Mouse (Mus musculus) midbrain, embryonic 14.5 days (tissue): ENCODE data around the gene Tjp1. TPM values are rescaled to one million over a fixed set of nuclear protein-coding genes. Genes with fewer than 3 reads are reported as not detected.

Experiments
- ATAC-seq: fragments of 200-750 bp; cut with Nextera tagmentation; 2 replicates; pipeline ENCODE4 v1.8.0; 2017; ENCODE audit warnings: moderate number of reproducible peaks, moderate library complexity; ENCODE audit not compliant: low FRiP score, low TSS enrichment
- DNase-seq: peaks from one replicate; pipeline ENCODE4 v3.0.0-alpha.2; 2015
- H3K27ac ChIP-seq: fragments of 300-500 bp; sonication (generic); replicated peaks from 2 replicates; pipeline ENCODE4 v1.5.1; 2014; ENCODE audit warnings: mild to moderate bottlenecking, low read depth, low read length, moderate library complexity
- H3K27me3 ChIP-seq: fragments of 300-500 bp; sonication (generic); 2 replicates; pipeline ENCODE4 v1.6.1; 2014; ENCODE audit warnings: low read length, control low read depth, mixed read lengths; ENCODE audit not compliant: control insufficient read depth, insufficient read depth
- H3K36me3 ChIP-seq: fragments of 300-500 bp; sonication (generic); 2 replicates; pipeline ENCODE4 v1.6.1; 2014; ENCODE audit warnings: low read length, control low read depth; ENCODE audit not compliant: control insufficient read depth, insufficient read depth
- H3K4me1 ChIP-seq: fragments of 300-500 bp; sonication (generic); 2 replicates; pipeline ENCODE4 v1.6.1; 2014; ENCODE audit warnings: mild to moderate bottlenecking, antibody characterized with exemption, low read length, control low read depth; ENCODE audit not compliant: control insufficient read depth, insufficient read depth
- H3K4me2 ChIP-seq: fragments of 300-500 bp; sonication (generic); 2 replicates; pipeline ENCODE4 v1.6.1; 2014; ENCODE audit warnings: mild to moderate bottlenecking, low read length, moderate library complexity
- H3K4me3 ChIP-seq: fragments of 300-500 bp; sonication (generic); replicated peaks from 2 replicates; pipeline ENCODE4 v1.5.1; 2014; ENCODE audit warnings: low read depth, low read length
- H3K9ac ChIP-seq: fragments of 300-500 bp; sonication (generic); replicated peaks from 2 replicates; pipeline ENCODE4 v1.6.1; 2014; ENCODE audit warnings: mild to moderate bottlenecking, low read length, moderate library complexity
- H3K9me3 ChIP-seq: fragments of 300-500 bp; sonication (generic); 2 replicates; pipeline ENCODE4 v1.6.1; 2016; ENCODE audit warnings: low read length, control low read depth, mixed read lengths; ENCODE audit not compliant: control insufficient read depth
- WGBS: fragments of 180-500 bp; shearing (Covaris S2); extraction: QIAGEN DNeasy Blood & Tissue Kit; methylation state at CpG from one replicate; pipeline ENCODE4 v1.1.7; 2014; 5-methylcytosine and 5-hydroxymethylcytosine counted together
- polyA plus RNA-seq: library from polyadenylated mRNA; unstranded; fragments of >200 nt; fragmentation: Nextera tagmentation; extraction: Ambion mirVana; gene quantifications from 2 replicates; pipeline ENCODE4 v1.2.1, GENCODE M21; 2014

Gene Tjp1
- polyA plus RNA-seq, 1 experiment from 2014 or later = 22.4 TPM

DNA sequence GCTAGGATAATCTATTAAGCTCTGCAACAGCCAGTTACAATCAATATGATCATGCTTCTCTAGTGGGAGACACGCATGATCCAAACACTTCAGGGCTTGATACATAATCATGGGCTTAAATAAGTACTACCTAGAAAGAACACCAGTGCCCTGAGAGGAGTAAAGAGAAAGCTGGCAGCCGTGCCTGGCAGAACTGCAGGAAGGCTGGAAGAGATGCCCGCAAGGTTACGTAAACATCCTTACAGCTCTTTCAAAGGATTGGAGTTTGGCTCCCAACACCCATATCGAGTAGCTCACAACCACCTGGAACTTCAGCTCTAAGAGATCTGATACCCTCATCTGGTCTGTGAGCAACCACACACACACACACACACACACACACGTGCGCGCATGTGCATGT is 167.8 kb downstream of the Tjp1 start:
- Histone ChIP-seq H3K9me3 (no peaks in the 10 kb centered on the region), H3K4me3 (no peak overlapping the region), H3K27ac (no peak overlapping the region), H3K4me1 (no peaks in the 10 kb centered on the region), H3K27me3 (no peaks in the 10 kb centered on the region), H3K36me3 (no peaks in the 10 kb centered on the region), H3K4me2 (no peak overlapping the region), H3K9ac (no peak overlapping the region)
- no peak for ATAC-seq
- DNase-seq = no peak
- 83% methylated on average over 8 of the region's 8 CpGs for WGBS

GRCm38 (mm10) chr7:65357538-65357937 is 170.0 kb downstream of the Tjp1 start:
- 0 out of 2 replicates have a peak overlapping the region, but pooled peaks have one; percentile 0 for H3K27ac ChIP-seq
- WGBS = 36% methylated on average over 1 of the region's 1 CpGs
- H3K4me1 ChIP-seq = no peaks in the 10 kb centered on the region
- no peak for ATAC-seq
- no peak overlapping the region for H3K4me3 ChIP-seq
- H3K9ac ChIP-seq = no peak overlapping the region
- H3K4me2 ChIP-seq = no peak overlapping the region
- peak; percentile 58 for DNase-seq
- no peaks in the 10 kb centered on the region for H3K27me3 ChIP-seq
- no peaks in the 10 kb centered on the region for H3K36me3 ChIP-seq
- no peaks in the 10 kb centered on the region for H3K9me3 ChIP-seq

DNA sequence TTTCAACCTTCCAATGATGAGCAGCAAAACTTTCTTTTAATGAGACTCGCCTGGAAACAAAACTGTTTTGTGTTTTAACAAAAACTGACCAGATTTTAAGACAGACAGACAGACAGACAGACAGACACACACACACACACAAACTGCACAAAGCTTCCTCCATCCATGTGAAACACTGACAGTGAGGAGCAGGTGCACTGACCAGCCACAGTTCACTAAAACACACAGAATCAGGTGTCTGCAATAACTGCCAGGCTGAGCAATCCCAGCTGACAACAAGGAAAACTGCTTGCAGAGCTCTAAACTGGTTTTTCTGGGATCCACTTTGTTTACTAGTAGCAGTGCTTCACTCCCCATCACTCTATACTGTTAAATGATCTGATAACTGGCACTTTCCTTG is 171.4 kb downstream of the Tjp1 start:
- Histone ChIP-seq H3K27ac (0 out of 2 replicates have a peak overlapping the region, but pooled peaks have one; percentile 22), H3K4me3 (no peak overlapping the region), H3K36me3 (no peaks in the 10 kb centered on the region), H3K9ac (no peak overlapping the region), H3K9me3 (no peaks in the 10 kb centered on the region), H3K4me2 (no peak overlapping the region), H3K4me1 (no peaks in the 10 kb centered on the region), H3K27me3 (no peaks in the 10 kb centered on the region)
- 83% methylated on average over 1 of the region's 1 CpGs for WGBS
- ATAC-seq = no peak
- DNase-seq = no peak

DNA sequence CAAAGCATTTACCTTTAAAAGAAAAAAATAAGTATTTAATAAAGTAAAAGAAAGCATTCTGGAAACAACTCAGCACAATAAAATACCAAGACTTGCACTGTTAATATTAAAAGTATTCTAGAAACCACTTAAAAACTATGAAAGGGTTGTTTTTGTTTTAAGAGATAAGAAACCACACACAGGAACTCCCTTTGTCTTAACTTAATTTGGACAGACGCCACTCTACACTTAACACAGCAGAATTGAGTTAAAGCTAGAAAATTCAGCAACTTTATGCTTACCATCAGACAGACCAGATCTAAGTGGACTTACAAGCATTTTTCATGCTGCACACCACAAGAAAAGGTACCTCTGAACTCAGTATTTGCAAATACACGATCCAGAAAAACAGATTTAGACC is 172.7 kb downstream of the Tjp1 start:
- WGBS = 77% methylated on average over 2 of the region's 2 CpGs
- Histone ChIP-seq H3K27me3 (no peaks in the 10 kb centered on the region), H3K4me3 (no peak overlapping the region), H3K36me3 (no peaks in the 10 kb centered on the region), H3K9me3 (no peaks in the 10 kb centered on the region), H3K27ac (no peak overlapping the region), H3K4me1 (no peaks in the 10 kb centered on the region), H3K9ac (no peak overlapping the region), H3K4me2 (no peak overlapping the region)
- no peak for ATAC-seq
- no peak for DNase-seq

DNA sequence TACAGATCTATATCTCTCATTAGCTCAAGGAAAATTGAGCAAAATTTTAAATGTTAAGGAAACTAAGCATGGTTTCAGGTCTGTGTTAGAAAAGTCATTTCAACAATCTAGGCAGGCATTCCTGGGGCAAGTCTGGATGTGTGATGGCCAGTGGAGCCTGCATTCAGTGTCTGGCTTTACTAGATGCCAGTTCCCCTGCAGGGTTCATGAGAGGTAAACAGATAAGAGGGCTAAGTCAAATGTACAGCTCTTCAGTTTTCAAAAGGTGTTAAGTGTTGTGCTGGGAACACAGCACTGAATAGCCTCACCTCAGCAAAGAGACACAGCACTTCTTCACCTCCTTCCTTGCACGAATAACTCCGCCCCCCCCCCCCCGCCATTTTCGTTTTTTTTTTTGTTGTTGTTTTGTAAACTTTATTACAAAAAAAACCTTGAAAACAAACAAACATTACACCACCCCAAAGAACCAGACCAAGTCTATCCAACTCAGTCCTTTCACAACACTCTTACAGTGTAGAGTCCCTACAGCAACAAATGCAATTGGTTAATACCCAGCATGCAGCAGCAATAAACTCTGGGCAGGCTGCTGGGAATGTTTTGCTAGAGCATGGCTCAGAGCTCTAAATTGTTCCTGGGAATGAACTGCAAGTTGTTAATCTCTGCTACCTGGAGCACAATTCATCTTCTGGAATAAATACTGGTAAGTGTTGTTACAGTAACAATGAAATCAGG is 177.1 kb downstream of the Tjp1 start:
- no peak for ATAC-seq
- Histone ChIP-seq H3K9ac (no peak overlapping the region), H3K36me3 (no peaks in the 10 kb centered on the region), H3K27me3 (no peaks in the 10 kb centered on the region), H3K4me1 (no peaks in the 10 kb centered on the region), H3K4me3 (no peak overlapping the region), H3K9me3 (no peaks in the 10 kb centered on the region), H3K4me2 (no peak overlapping the region), H3K27ac (no peak overlapping the region)
- DNase-seq = no peak
- WGBS = 84% methylated on average over 4 of the region's 4 CpGs

GRCm38 (mm10) chr7:65348540-65348939 is 179.0 kb downstream of the Tjp1 start:
- H3K27me3 ChIP-seq = no peaks in the 10 kb centered on the region
- no peak overlapping the region for H3K4me3 ChIP-seq
- no peaks in the 10 kb centered on the region for H3K9me3 ChIP-seq
- ATAC-seq (no peak), DNase-seq (no peak)
- H3K27ac ChIP-seq = no peak overlapping the region
- no peak overlapping the region for H3K4me2 ChIP-seq
- no peak overlapping the region for H3K9ac ChIP-seq
- H3K4me1 ChIP-seq = no peaks in the 10 kb centered on the region
- H3K36me3 ChIP-seq = no peaks in the 10 kb centered on the region

GRCm38 (mm10) chr7:65345314-65345713 is 182.3 kb downstream of the Tjp1 start:
- H3K9ac ChIP-seq = no peak overlapping the region
- WGBS = 81% methylated on average over 3 of the region's 3 CpGs
- H3K36me3 ChIP-seq = peaks cover 6% of the 10 kb centered on the region; the same call in 1 of the 2 replicates
- H3K9me3 ChIP-seq = no peaks in the 10 kb centered on the region
- H3K27ac ChIP-seq = no peak overlapping the region
- no peak overlapping the region for H3K4me2 ChIP-seq
- ATAC-seq (no peak), DNase-seq (no peak)
- H3K4me1 ChIP-seq = no peaks in the 10 kb centered on the region
- no peaks in the 10 kb centered on the region for H3K27me3 ChIP-seq
- H3K4me3 ChIP-seq = no peak overlapping the region

DNA sequence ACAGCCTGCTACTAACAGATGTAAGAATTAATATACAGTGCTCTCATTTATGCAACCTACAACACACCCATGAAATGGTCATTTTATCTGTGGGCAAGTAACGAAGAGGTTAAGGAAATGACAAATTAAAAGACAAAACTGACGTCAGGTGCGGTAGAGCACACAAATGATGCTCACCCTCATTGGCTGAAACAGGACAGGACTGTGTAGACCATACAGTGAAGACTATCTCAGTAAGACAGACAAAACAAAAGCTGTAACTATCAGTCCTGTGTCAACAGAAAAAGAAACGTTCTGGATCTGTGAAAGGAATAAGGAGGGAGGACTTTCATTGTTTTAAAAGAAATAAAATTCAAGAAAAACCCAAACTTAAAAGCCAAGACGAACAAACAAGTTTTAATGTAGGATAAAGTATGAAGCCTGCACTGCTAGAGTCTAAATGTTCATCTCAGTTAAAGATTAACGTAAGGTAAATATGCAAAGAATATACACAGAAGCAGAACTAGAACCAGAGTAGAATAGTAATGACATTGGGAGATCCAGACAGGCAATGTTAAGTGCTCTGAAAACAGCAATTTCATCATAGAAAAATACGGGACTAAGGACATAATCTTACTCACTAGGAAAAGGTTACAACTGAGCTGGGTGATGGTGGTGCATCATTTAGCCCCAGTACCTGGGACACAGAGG is 189.9 kb downstream of the Tjp1 start:
- ATAC-seq = no peak
- DNase-seq = no peak
- no peaks in the 10 kb centered on the region for H3K27me3 ChIP-seq
- peaks cover 30% of the 10 kb centered on the region for H3K36me3 ChIP-seq
- H3K9me3 ChIP-seq = no peaks in the 10 kb centered on the region
- H3K27ac ChIP-seq = no peak overlapping the region
- WGBS = 92% methylated on average over 7 of the region's 7 CpGs
- H3K4me2 ChIP-seq = no peak overlapping the region
- H3K4me1 ChIP-seq = no peaks in the 10 kb centered on the region
- no peak overlapping the region for H3K4me3 ChIP-seq
- no peak overlapping the region for H3K9ac ChIP-seq
